Mouse (Mus musculus): ENCODE measurements at regions not wholly inside any gene's neighbourhood (a gene's known extent, or its start where the extent isn't known, plus 50 kb on each side); places are given as distances from the start of the nearest gene placed in this dataset.

- TF ChIP-seq CTCF (IDR thresholded peaks at IDR 0.05; ENCODE audit: low read depth) (no peak), EP300 (IDR thresholded peaks at IDR 0.05; ENCODE audit: low read depth) (no peak)
Measured at GRCm38 (mm10) chr17:59362110-59362509, 348.9 kb upstream of the Nudt12 start.

Data from heart, postnatal 0 days (tissue).